Mouse (Mus musculus): ENCODE results near the gene Mthfsd.
A peak's percentile ranks its signal among the peaks of the same experiment; 100 is the strongest.

The Mthfsd gene

GRCm38 (mm10) chr8:121088281-121088680 lies 19.9 kb downstream of the Mthfsd start:
- DNase-seq = no peak

GRCm38 (mm10) chr8:121086004-121086900 lies 21.9 kb downstream of the Mthfsd start:
- no peak for DNase-seq

GRCm38 (mm10) chr8:121085561-121085960 lies 22.6 kb downstream of the Mthfsd start:
- DNase-seq = no peak

- DNase-seq = no peak
These were observed 23.2 kb downstream of the Mthfsd start for GRCm38 (mm10) chr8:121085011-121085410.

GRCm38 (mm10) chr8:121084210-121084951 lies 23.8 kb downstream of the Mthfsd start, which contains the start of gene Foxf1:
Foxf1 (plus strand) TSS chr8:121084386.
- no peak for DNase-seq

GRCm38 (mm10) chr8:121083936-121084209 lies 24.3 kb downstream of the Mthfsd start:
- DNase-seq = no peak

- peak; percentile 56 for DNase-seq
These were observed 24.9 kb downstream of the Mthfsd start for GRCm38 (mm10) chr8:121083093-121083935.

GRCm38 (mm10) chr8:121082218-121083092 lies 25.7 kb downstream of the Mthfsd start:
- no peak for DNase-seq

GRCm38 (mm10) chr8:121081398-121081797 lies 26.8 kb downstream of the Mthfsd start:
- no peak for DNase-seq

- no peak for DNase-seq
These were observed 27.7 kb downstream of the Mthfsd start for GRCm38 (mm10) chr8:121080361-121081090.

GRCm38 (mm10) chr8:121079944-121080343 lies 28.2 kb downstream of the Mthfsd start:
- DNase-seq = no peak

- no peak for DNase-seq
These were observed 29.0 kb downstream of the Mthfsd start for GRCm38 (mm10) chr8:121079201-121079600.

GRCm38 (mm10) chr8:121078721-121079120 lies 29.5 kb downstream of the Mthfsd start:
- no peak for DNase-seq

GRCm38 (mm10) chr8:121076555-121076954 lies 31.6 kb downstream of the Mthfsd start:
- no peak for DNase-seq

GRCm38 (mm10) chr8:121075936-121076335 lies 32.3 kb downstream of the Mthfsd start:
- DNase-seq = no peak

- DNase-seq = no peak
These were observed 33.4 kb downstream of the Mthfsd start for GRCm38 (mm10) chr8:121074848-121075145.

- DNase-seq = no peak
These were observed 33.9 kb downstream of the Mthfsd start for GRCm38 (mm10) chr8:121074108-121074847.

GRCm38 (mm10) chr8:121073174-121074107 lies 34.8 kb downstream of the Mthfsd start:
- DNase-seq = no peak

GRCm38 (mm10) chr8:121072406-121073130 lies 35.6 kb downstream of the Mthfsd start:
- no peak for DNase-seq
